Mouse (Mus musculus): ENCODE data around the gene Gigyf1.

The Gigyf1 gene

DNA sequence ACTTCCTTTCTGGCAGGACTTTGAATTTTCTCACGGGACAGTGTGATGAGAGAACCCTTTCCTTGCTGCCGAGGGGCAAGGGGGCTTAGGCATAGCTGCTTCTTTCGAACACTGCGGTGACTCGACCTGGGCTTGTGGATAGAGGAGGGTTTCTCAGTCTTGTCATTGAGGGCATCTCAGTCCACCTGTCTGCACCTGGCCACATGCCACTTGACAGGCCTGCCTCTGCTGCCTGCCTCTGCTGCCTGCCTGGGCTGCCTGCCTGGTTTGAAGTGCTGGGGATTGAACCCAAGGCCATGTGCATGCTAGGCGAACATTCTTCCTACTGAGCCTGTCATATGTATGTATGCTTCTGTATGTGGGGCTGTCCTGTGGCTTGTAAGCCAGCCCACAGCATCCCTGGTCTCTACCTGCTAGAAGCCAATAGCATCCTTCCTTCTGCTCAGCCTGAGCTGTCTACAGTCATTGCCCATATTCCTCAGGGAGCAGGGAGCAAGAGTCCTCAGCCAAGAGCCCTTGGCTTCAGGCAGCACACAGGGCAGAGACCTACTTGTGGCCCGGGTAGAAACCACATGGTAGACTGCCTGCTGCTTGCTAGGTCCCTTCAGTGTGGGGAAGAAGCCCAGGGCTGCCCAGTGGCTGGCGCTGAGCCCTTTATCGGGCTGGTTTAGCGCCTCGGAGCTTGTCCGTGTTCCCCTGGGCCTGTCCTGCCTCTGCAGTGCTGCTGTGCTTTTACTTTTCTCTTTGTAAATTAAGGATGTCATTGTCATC is 4.2 kb upstream of the Gigyf1 start:
- DNase-seq (ENCODE audit: low read depth, low spot score): no peak

DNA sequence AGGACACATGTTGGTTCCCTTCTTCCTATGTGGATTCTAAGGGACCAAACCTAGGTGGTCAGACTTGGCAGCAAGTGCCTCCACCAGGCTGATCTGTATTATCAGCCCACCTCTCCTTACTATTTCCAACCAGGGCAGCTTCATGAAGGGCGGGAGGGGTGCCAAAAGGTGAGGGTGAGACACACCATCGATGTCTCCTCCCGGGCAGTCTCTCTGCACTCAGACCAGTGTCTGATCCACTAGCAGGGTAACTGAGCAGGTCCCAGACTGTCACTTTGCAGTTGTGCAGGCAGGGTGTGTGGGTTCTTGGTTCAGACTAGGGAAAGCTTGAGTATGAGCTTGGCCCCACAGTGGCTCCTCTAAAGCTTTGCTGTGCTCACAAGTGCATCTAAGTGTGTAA is 3.5 kb upstream of the Gigyf1 start:
- DNase-seq (ENCODE audit: low read depth, low spot score): no peak

- DNase-seq (ENCODE audit: low read depth, low spot score): no peak
Measured at GRCm38 (mm10) chr5:137519691-137520550, 1.6 kb downstream of the Gigyf1 start.

- DNase-seq (ENCODE audit: low read depth, low spot score): no peak
Measured at GRCm38 (mm10) chr5:137521861-137522260, 3.5 kb downstream of the Gigyf1 start.

DNA sequence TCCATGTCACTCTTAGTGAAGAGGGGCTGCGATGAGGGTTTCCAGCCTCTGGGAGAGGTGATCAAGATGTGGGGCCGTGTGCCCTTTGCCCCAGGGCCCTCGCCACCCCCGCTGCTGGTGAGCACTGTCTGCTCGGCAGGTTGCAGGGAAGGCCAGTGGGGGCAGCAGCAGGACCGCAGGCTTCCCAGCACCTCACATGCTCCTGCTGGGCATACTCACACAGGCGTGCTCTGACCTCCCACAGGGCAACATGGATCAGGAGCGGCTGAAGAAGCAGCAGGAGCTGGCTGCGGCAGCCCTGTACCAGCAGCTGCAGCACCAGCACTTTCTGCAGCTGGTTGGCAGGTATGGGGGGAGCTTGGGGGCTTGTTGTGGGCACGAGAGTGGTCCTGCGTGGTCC is 4.4 kb downstream of the Gigyf1 start:
- DNase-seq (ENCODE audit: low read depth, low spot score): no peak

DNA sequence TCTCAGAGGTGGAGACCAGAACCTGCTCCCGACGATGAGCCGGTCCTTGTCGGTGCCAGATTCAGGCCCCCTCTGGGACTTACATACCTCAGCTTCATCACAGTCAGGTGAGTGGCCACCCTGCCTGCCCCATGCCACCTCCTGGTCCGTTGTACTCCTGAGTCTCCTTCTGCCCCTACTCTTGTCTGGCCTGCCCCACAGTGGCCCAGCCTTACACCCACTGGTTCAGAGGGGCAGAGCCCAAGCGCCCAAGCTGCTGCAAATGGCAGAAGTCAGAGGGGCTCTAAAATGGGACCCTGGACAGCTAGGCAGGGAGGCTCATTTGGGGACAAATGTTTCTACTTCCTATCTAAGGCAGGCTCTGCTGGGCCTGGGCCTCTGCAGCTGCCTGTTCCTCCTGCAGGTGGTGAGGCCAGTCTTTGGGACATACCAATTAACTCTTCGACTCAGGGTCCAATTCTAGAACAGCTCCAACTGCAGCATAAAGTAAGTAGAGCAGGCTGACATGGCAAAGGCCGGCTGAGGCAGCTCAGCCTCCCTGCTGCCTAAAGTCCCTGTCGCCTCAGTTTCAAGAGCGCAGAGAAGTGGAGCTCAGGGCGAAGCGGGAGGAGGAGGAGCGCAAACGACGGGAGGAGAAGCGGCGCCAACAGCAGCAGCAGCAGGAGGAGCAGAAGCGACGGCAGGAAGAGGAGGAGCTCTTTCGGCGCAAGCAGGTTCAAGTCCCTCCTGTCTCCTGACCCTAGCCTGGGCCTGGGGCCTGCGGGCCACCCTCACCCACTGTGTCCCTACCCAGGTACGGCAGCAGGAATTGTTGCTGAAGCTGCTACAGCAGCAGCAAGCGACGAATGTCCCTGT is 5.3 kb downstream of the Gigyf1 start:
- DNase-seq (ENCODE audit: low read depth, low spot score): no peak

DNA sequence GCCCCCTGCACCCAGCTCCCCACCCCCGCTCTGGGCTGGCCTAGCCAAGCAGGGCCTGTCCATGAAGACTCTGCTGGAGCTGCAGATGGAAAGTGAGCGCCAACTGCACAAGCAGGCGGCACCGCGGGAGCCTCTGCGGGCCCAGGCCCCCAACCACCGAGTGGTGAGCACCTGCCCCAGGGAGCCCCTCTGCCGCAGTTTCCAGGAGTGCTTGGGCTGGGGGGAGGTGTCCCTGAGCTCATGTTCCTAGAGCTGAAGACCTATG is 5.8 kb downstream of the Gigyf1 start:
- no peak for DNase-seq (ENCODE audit: low read depth, low spot score)

GRCm38 (mm10) chr5:137524671-137525070 is 6.3 kb downstream of the Gigyf1 start:
- DNase-seq (ENCODE audit: low read depth, low spot score): no peak

- no peak for DNase-seq (ENCODE audit: low read depth, low spot score)
Measured at GRCm38 (mm10) chr5:137525511-137525910, 7.2 kb downstream of the Gigyf1 start.

DNA sequence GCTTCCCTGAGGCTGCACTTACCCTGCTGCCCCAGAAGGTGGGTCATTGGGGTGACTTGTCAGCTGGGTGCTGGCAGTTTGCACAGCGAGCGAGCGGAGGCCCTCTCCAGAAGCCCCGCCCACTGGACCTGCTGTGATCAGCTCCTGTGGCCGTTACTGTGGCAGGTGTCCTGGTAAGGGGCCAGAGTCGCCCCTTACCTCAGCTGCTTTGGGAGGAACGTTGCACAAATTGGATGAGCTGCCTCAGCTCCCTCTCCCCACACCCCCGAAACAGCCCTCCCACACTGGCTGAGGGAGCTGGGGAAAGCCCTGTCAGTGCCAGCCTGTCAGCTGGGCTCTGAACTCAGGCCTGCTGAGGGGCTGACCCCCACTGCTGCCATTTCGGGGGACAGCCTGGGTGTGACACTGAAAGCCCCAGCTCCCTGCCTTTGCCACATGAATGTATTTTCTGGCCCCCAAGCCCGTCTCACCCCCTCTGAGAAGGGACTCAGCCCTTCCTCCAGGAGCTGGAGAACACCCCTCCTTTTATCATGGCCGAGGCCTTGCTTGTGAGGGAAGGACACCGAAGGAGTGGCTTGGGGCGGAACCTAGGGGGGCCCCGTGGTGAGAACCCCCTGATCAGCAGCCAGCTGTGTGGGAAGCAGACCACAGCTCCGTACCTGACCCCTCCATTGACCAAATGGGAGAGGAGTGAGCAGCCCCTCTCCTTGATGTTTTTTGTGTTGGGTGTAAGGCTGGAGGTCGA is 8.0 kb downstream of the Gigyf1 start:
- DNase-seq (ENCODE audit: low read depth, low spot score): no peak

GRCm38 (mm10) chr5:137527413-137527812 is 9.1 kb downstream of the Gigyf1 start:
- no peak for DNase-seq (ENCODE audit: low read depth, low spot score)

- no peak for DNase-seq (ENCODE audit: low read depth, low spot score)
Measured at GRCm38 (mm10) chr5:137528247-137528968, 10.1 kb downstream of the Gigyf1 start.

GRCm38 (mm10) chr5:137529221-137529995 is 11.1 kb downstream of the Gigyf1 start:
- DNase-seq (ENCODE audit: low read depth, low spot score): no peak

- no peak for DNase-seq (ENCODE audit: low read depth, low spot score)
Measured at GRCm38 (mm10) chr5:137530075-137530474, 11.7 kb downstream of the Gigyf1 start.

DNA sequence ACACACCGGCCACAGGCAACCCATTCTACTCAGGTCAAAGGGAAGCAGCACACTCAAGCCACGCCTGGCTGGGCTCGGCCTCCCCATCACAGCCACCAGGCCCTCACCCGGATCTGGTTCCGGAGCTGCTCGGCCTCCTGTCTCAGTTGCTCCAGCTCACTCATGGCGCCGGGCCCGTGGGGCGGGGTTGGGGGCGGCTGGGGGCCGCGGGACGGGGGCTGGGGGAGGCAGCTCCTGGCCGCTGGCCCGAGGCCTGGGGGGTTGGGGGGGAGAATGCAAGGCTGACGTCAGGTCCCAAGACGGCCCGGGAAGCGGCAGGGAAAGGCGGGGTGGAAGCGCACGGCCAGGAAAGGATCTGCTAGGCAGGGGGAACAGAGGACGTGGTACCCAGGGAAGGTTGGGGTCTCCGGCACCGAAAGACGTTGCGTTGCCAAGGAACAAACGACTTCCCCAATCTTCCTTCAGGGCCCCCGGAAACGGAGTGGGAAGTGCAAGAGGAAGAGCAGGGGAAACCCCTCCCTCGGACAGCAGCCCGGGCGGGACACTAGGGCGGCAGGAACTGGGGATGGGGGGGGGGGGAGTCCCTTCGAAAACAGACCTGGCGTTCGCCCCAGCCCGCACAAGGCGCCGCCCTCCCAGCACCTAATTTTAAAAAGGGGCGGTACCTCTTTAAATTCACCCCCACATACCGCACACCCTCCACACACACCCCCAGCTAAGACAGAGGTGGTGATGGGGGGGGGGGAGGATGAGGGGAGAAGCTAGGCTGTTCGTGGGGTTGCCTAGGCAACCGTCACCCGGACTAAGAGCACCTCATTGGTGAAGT is 12.5 kb downstream of the Gigyf1 start:
- DNase-seq (ENCODE audit: low read depth, low spot score): peak; percentile 89

GRCm38 (mm10) chr5:137531414-137532130 is 13.2 kb downstream of the Gigyf1 start:
- DNase-seq (ENCODE audit: low read depth, low spot score): no peak

DNA sequence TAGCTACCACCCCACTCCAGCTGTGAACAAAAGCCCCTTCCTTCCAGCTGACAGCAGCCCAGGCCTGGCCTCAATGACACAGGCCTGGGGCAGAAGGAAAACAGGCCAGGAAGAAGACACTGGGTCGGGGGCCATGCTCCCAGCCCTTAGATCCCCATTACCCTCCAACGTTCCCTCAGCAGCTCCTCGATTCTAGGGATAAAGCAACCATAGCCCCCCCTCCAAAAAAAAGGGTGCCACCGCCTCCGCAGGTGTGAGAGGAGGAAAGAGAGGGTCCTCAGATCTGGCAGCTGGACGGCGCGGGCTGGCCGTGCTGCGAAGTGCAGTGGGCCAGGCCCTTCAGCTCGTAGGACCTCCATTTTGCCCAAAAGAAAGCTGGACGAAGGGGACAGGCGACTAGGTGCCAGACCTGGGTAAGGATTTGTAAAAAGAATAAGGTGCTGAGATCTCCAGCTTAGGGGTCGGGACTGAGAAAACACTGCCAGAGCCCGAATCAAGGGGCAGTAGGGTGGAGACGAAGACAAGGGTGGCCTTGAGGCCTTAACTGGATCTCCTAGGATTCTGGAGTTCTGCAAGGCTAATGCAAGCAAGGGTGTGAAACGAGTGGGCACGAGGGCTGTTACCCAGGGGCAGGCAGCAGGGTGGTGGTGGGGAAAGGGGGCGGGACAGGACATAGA is 13.9 kb downstream of the Gigyf1 start:
- DNase-seq (ENCODE audit: low read depth, low spot score): no peak

- no peak for DNase-seq (ENCODE audit: low read depth, low spot score)
Measured at GRCm38 (mm10) chr5:137532808-137533116, 14.4 kb downstream of the Gigyf1 start.

All from mesoderm, embryonic 11.5 days (tissue).